Mouse (Mus musculus) MEL (cell line): ENCODE measurements around the gene Dcaf4. TPM values are rescaled to one million over a fixed set of nuclear protein-coding genes. Genes with fewer than 3 reads are reported as not detected.

ENCODE experiments used
- DNase-seq: peaks from one replicate; pipeline ENCODE4 v3.0.0; 2011; ENCODE audit warnings: low read depth, low spot score
- H3K27ac ChIP-seq: 2 replicates; pipeline ENCODE4 v1.5.1; 2012; ENCODE audit warnings: low read depth, mild to moderate bottlenecking, control low read depth, low read length, moderate library complexity; ENCODE audit not compliant: control insufficient read depth
- H3K27me3 ChIP-seq, 2 experiments: fragments of 150-350 bp in 1 of 2; sonication (generic) in 1 of 2; 2 replicates each; pipeline ENCODE4 v1.6.1; 2012; ENCODE audit warnings: low read length in 2 of 2, mild to moderate bottlenecking in 2 of 2, improper control_type of control experiment in 1 of 2, moderate library complexity in 1 of 2; ENCODE audit not compliant: insufficient read depth in 2 of 2, control insufficient read depth in 1 of 2
- H3K36me3 ChIP-seq, 2 experiments: 2 replicates each; pipeline ENCODE4 v1.6.1; 2012 to 2014; ENCODE audit warnings: low read length in 2 of 2, improper control_type of control experiment in 1 of 2, inconsistent platforms in 1 of 2, mild to moderate bottlenecking in 1 of 2; ENCODE audit not compliant: insufficient read depth in 2 of 2, control insufficient read depth in 1 of 2
- H3K4me1 ChIP-seq, 2 experiments: fragments of 150-350 bp in 1 of 2; sonication (generic) in 1 of 2; 2 replicates each; pipeline ENCODE4 v1.6.1; 2012; ENCODE audit warnings: low read length in 2 of 2, improper control_type of control experiment in 1 of 2, mild to moderate bottlenecking in 1 of 2; ENCODE audit not compliant: insufficient read depth in 2 of 2, control insufficient read depth in 1 of 2
- H3K4me3 ChIP-seq, 2 experiments: fragments of 150-350 bp in 1 of 2; sonication (generic) in 1 of 2; 2 replicates each; pipeline ENCODE4 v1.5.1; 2012; ENCODE audit warnings: low read depth in 2 of 2, low read length in 2 of 2, mild to moderate bottlenecking in 2 of 2, moderate library complexity in 2 of 2, control low read depth in 1 of 2, improper control_type of control experiment in 1 of 2; ENCODE audit not compliant: control insufficient read depth in 1 of 2, insufficient read depth in 1 of 2
- H3K79me2 ChIP-seq: 2 replicates; pipeline ENCODE4 v1.6.1; 2012; ENCODE audit warnings: mild to moderate bottlenecking, low read length, moderate library complexity; ENCODE audit not compliant: control insufficient read depth, poor library complexity, insufficient read depth
- H3K9ac ChIP-seq: 2 replicates; pipeline ENCODE4 v1.6.1; 2012; ENCODE audit warnings: low read depth, mild to moderate bottlenecking, control low read depth, low read length, moderate library complexity; ENCODE audit not compliant: control insufficient read depth, poor library complexity, severe bottlenecking
- H3K9me3 ChIP-seq: fragments of 150-350 bp; sonication (generic); replicated peaks from 2 replicates; pipeline ENCODE4 v1.6.1; 2012; ENCODE audit warnings: mild to moderate bottlenecking, low read length, improper control_type of control experiment, moderate library complexity; ENCODE audit not compliant: insufficient read depth
- BHLHE40 ChIP-seq: IDR thresholded peaks from 2 replicates; pipeline ENCODE4 v1.6.1; 2012; ENCODE audit warnings: low read depth, mild to moderate bottlenecking, inconsistent platforms, low read length, improper control_type of control experiment, borderline replicate concordance
- CHD1 ChIP-seq: IDR thresholded peaks from 2 replicates; pipeline ENCODE4 v1.6.1; 2012; ENCODE audit warnings: low read depth, mild to moderate bottlenecking, inconsistent platforms, low read length, improper control_type of control experiment
- CHD2 ChIP-seq: IDR thresholded peaks from 2 replicates; pipeline ENCODE4 v1.6.1; 2011; ENCODE audit warnings: low read length, improper control_type of control experiment
- CTCF ChIP-seq, 3 experiments: IDR thresholded peaks in 2 of 3; conservative IDR thresholded peaks in 1 of 3; 2 replicates each; pipeline ENCODE4 v1.5.1; 2011 to 2012; ENCODE audit warnings: low read length in 3 of 3, low read depth in 2 of 3, mild to moderate bottlenecking in 2 of 3, improper control_type of control experiment in 1 of 3, inconsistent platforms in 1 of 3, mixed read lengths in 1 of 3, moderate library complexity in 1 of 3; ENCODE audit not compliant: control insufficient read depth in 1 of 3, insufficient read depth in 1 of 3, poor library complexity in 1 of 3, severe bottlenecking in 1 of 3
- E2F4 ChIP-seq: IDR thresholded peaks from 2 replicates; pipeline ENCODE4 v1.6.1; 2011; ENCODE audit warnings: low read depth, low read length, improper control_type of control experiment, borderline replicate concordance
- ELF1 ChIP-seq: IDR thresholded peaks from 2 replicates; pipeline ENCODE4 v1.6.1; 2014; ENCODE audit warnings: low read depth, mild to moderate bottlenecking, inconsistent platforms, low read length, improper control_type of control experiment, moderate library complexity
- EP300 ChIP-seq, 2 experiments: IDR thresholded peaks; 2 replicates each; pipeline ENCODE4 v1.6.1; 2011; ENCODE audit warnings: improper control_type of control experiment in 2 of 2, low read length in 2 of 2, low read depth in 1 of 2, mild to moderate bottlenecking in 1 of 2
- ETS1 ChIP-seq: IDR thresholded peaks from 2 replicates; pipeline ENCODE4 v1.6.1; 2012; ENCODE audit warnings: low read depth, mild to moderate bottlenecking, inconsistent platforms, low read length, improper control_type of control experiment, moderate library complexity
- GABPA ChIP-seq: IDR thresholded peaks from 2 replicates; pipeline ENCODE4 v1.6.1; 2012; ENCODE audit warnings: low read depth, mild to moderate bottlenecking, inconsistent platforms, low read length, improper control_type of control experiment, moderate library complexity
- GATA1 ChIP-seq: IDR thresholded peaks from 2 replicates; pipeline ENCODE4 v1.6.1; 2011; ENCODE audit warnings: low read depth, low read length, improper control_type of control experiment
- HCFC1 ChIP-seq: IDR thresholded peaks from 2 replicates; pipeline ENCODE4 v1.6.1; 2012; ENCODE audit warnings: low read depth, mild to moderate bottlenecking, inconsistent platforms, low read length, improper control_type of control experiment, moderate library complexity
- JUND ChIP-seq: IDR thresholded peaks from 2 replicates; pipeline ENCODE4 v1.6.1; 2011; ENCODE audit warnings: low read depth, mild to moderate bottlenecking, improper control_type of control experiment, low read length
- KAT2A ChIP-seq: conservative IDR thresholded peaks from 2 replicates; pipeline ENCODE4 v1.6.1; 2012; ENCODE audit warnings: low read depth, low read length, improper control_type of control experiment, inconsistent platforms
- MAFK ChIP-seq: IDR thresholded peaks from 2 replicates; pipeline ENCODE4 v1.6.1; 2011; ENCODE audit warnings: low read depth, mild to moderate bottlenecking, low read length, improper control_type of control experiment, borderline replicate concordance
- MAX ChIP-seq: IDR thresholded peaks from 2 replicates; pipeline ENCODE4 v1.6.1; 2011; ENCODE audit warnings: low read length, improper control_type of control experiment
- MAZ ChIP-seq: IDR thresholded peaks from 2 replicates; pipeline ENCODE4 v1.6.1; 2012; ENCODE audit warnings: low read depth, mild to moderate bottlenecking, inconsistent platforms, low read length, improper control_type of control experiment
- MEF2A ChIP-seq: IDR thresholded peaks from 2 replicates; pipeline ENCODE4 v1.6.1; 2014; ENCODE audit warnings: low read depth, mild to moderate bottlenecking, inconsistent platforms, low read length, improper control_type of control experiment; ENCODE audit not compliant: poor library complexity, insufficient replicate concordance, severe bottlenecking; ENCODE audit errors: extremely low read depth
- MXI1 ChIP-seq: IDR thresholded peaks from 2 replicates; pipeline ENCODE4 v1.6.1; 2011; ENCODE audit warnings: mild to moderate bottlenecking, low read depth, low read length, improper control_type of control experiment
- MYB ChIP-seq: IDR thresholded peaks from 2 replicates; pipeline ENCODE4 v1.6.1; 2011; ENCODE audit warnings: mild to moderate bottlenecking, low read depth, low read length, improper control_type of control experiment
- MYC ChIP-seq: IDR thresholded peaks from 2 replicates; pipeline ENCODE4 v1.6.1; 2011; ENCODE audit warnings: low read depth, mild to moderate bottlenecking, low read length, improper control_type of control experiment, moderate library complexity
- NELFE ChIP-seq: IDR thresholded peaks from 2 replicates; pipeline ENCODE4 v1.6.1; 2011; ENCODE audit warnings: low read depth, low read length, improper control_type of control experiment
- NRF1 ChIP-seq: IDR thresholded peaks from 2 replicates; pipeline ENCODE4 v1.6.1; 2014; ENCODE audit warnings: low read depth, mild to moderate bottlenecking, inconsistent platforms, low read length, improper control_type of control experiment, moderate library complexity; ENCODE audit not compliant: poor library complexity, insufficient read depth, severe bottlenecking
- POLR2A ChIP-seq, 2 experiments: IDR thresholded peaks; 2 replicates each; pipeline ENCODE4 v1.6.1; 2011 to 2012; ENCODE audit warnings: low read length in 2 of 2, mild to moderate bottlenecking in 2 of 2, control low read depth in 1 of 2, improper control_type of control experiment in 1 of 2, low read depth in 1 of 2, moderate library complexity in 1 of 2; ENCODE audit not compliant: control insufficient read depth in 1 of 2, insufficient read depth in 1 of 2, poor library complexity in 1 of 2
- POLR2AphosphoS2 ChIP-seq: IDR thresholded peaks from 2 replicates; pipeline ENCODE4 v1.6.1; 2011; ENCODE audit warnings: low read length, improper control_type of control experiment
- POLR2AphosphoS5 ChIP-seq: IDR thresholded peaks from 2 replicates; pipeline ENCODE4 v1.6.1; 2012; ENCODE audit warnings: low read depth, borderline replicate concordance, mild to moderate bottlenecking, inconsistent platforms, low read length, moderate library complexity, mixed read lengths
- RAD21 ChIP-seq: IDR thresholded peaks from 2 replicates; pipeline ENCODE4 v1.6.1; 2011; ENCODE audit warnings: mild to moderate bottlenecking, low read depth, low read length, improper control_type of control experiment
- RCOR1 ChIP-seq: IDR thresholded peaks from 2 replicates; pipeline ENCODE4 v1.6.1; 2012; ENCODE audit warnings: low read depth, mild to moderate bottlenecking, inconsistent platforms, low read length, improper control_type of control experiment
- SIN3A ChIP-seq: IDR thresholded peaks from 2 replicates; pipeline ENCODE4 v1.6.1; 2012; ENCODE audit warnings: low read length, improper control_type of control experiment, inconsistent platforms
- SMC3 ChIP-seq: IDR thresholded peaks from 2 replicates; pipeline ENCODE4 v1.6.1; 2011; ENCODE audit warnings: low read depth, low read length, improper control_type of control experiment
- TAL1 ChIP-seq: IDR thresholded peaks from 2 replicates; pipeline ENCODE4 v1.6.1; 2012; ENCODE audit warnings: mild to moderate bottlenecking, inconsistent platforms, low read length, moderate library complexity, mixed read lengths
- TBP ChIP-seq: IDR thresholded peaks from 2 replicates; pipeline ENCODE4 v1.8.0; 2011; ENCODE audit warnings: low read depth, low read length, improper control_type of control experiment
- TCF12 ChIP-seq: IDR thresholded peaks from 2 replicates; pipeline ENCODE4 v1.6.1; 2014; ENCODE audit warnings: low read depth, mild to moderate bottlenecking, inconsistent platforms, low read length, improper control_type of control experiment, moderate library complexity
- UBTF ChIP-seq: IDR thresholded peaks from 2 replicates; pipeline ENCODE4 v1.6.1; 2012; ENCODE audit warnings: low read depth, mild to moderate bottlenecking, inconsistent platforms, low read length, improper control_type of control experiment, moderate library complexity, borderline replicate concordance; ENCODE audit not compliant: insufficient read depth
- USF1 ChIP-seq: IDR thresholded peaks from 2 replicates; pipeline ENCODE4 v1.6.1; 2014; ENCODE audit warnings: low read depth, mild to moderate bottlenecking, inconsistent platforms, low read length, improper control_type of control experiment, moderate library complexity
- USF2 ChIP-seq, 2 experiments: IDR thresholded peaks; 2 replicates each; pipeline ENCODE4 v1.6.1; 2011 to 2012; ENCODE audit warnings: improper control_type of control experiment in 2 of 2, low read length in 2 of 2, borderline replicate concordance in 1 of 2, inconsistent platforms in 1 of 2, low read depth in 1 of 2, mild to moderate bottlenecking in 1 of 2; ENCODE audit not compliant: insufficient read depth in 1 of 2
- ZC3H11A ChIP-seq: IDR thresholded peaks from 2 replicates; pipeline ENCODE4 v1.6.1; 2012; ENCODE audit warnings: low read depth, mild to moderate bottlenecking, inconsistent platforms, low read length, improper control_type of control experiment
- ZKSCAN1 ChIP-seq: IDR thresholded peaks from 2 replicates; pipeline ENCODE4 v1.6.1; 2012; ENCODE audit warnings: low read depth, mild to moderate bottlenecking, inconsistent platforms, low read length, improper control_type of control experiment, moderate library complexity
- ZMIZ1 ChIP-seq: IDR thresholded peaks from 2 replicates; pipeline ENCODE4 v1.6.1; 2012; ENCODE audit warnings: low read depth, mild to moderate bottlenecking, inconsistent platforms, low read length, improper control_type of control experiment, moderate library complexity
- ZNF384 ChIP-seq: IDR thresholded peaks from 2 replicates; pipeline ENCODE4 v1.6.1; 2012; ENCODE audit warnings: low read depth, mild to moderate bottlenecking, inconsistent platforms, low read length, improper control_type of control experiment
- polyA plus RNA-seq, 2 experiments: library from polyadenylated mRNA; stranded (reverse) in 1 of 2; unstranded in 1 of 2; fragments of >175 nt in 1 of 2; fragments of >200 nt in 1 of 2; gene quantifications; 2 replicates each; pipeline versions ENCODE4 v1.2.1 to v1.2.4; 2012; ENCODE audit warnings: low replicate concordance in 2 of 2, low read depth in 1 of 2; ENCODE audit not compliant: insufficient read length in 2 of 2, insufficient read depth in 1 of 2, missing spikeins in 1 of 2
- total RNA-seq: library from RNA; depleted of rRNA; stranded (reverse); fragments of 300-350 nt; gene quantifications from 2 replicates; pipeline ENCODE4 v1.2.3, GENCODE M21; 2012

Gene Dcaf4
- total and polyA plus RNA-seq, 3 experiments = 25.7 to 35.9 TPM; not detected in 1

DNA sequence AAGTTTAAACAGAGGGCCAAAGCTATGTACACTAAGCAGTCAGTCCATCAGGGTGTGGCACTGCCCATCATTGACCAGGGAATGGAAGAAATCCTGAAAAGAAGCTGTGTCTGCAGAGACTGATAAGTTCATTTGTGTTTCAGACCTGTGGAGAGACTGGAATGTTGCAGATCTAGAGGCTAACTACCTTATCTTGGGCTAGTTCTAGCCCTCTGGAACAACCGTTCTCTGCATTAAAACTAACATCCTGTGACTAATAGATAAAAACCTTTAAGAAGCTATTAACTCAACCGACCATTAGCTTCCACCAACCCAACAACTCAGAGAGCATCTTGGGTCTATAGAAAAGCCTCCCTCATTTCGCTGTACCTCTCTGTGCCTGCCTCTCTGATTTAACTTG lies 2.7 kb upstream of the Dcaf4 start:
- Histone ChIP-seq H3K4me1 (peaks cover 23 to 24% of the 10 kb centered on the region in 2 experiments), H3K27me3 (no peaks in the 10 kb centered on the region)

DNA sequence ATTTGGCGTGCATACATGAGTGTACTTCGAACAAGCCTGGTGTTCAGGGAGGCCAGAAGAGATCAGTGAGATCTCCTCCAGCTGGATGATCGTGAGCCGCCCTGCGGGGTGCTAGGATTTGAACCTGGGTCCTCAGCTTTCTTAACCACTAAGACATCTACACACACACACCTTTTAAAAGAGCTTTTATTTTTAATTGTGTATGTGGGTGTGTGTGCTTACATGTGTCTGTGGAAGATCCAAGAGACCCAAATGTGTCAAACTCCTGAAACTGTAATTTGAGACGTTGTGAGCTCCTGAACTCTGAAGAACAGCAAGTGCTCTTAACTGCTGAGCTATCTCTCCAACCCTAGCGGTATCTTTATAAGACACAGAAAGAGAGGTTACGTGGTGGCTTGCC lies 817 bp downstream of the Dcaf4 start:
- Histone ChIP-seq H3K27me3 (no peaks in the 10 kb centered on the region), H3K36me3 (peaks cover 0 to 24% of the 10 kb centered on the region in 2 experiments; a peak in 2 of 4 replicates), H3K79me2 (peaks cover 1% of the 10 kb centered on the region), H3K27ac (no peak overlapping the region; the same call in none of the 2 replicates), H3K9ac (peak overlapping the region; percentile 60), H3K9me3 (no peaks in the 10 kb centered on the region), H3K4me3 (peak overlapping the region; percentile 69 to 79), H3K4me1 (peaks cover 19 to 23% of the 10 kb centered on the region in 2 experiments)
- TF ChIP-seq MXI1 (0 out of 2 replicates have a peak, but pooled peaks have one; percentile 4), SMC3 (no peak), NELFE (no peak), ZNF384 (no peak)
- peak; percentile 73 for DNase-seq

More for the DNA sequence above, 2.7 kb upstream of the Dcaf4 start:
- Histone ChIP-seq H3K9me3 (no peaks in the 10 kb centered on the region), H3K36me3 (peaks cover 0 to 28% of the 10 kb centered on the region in 2 experiments; a peak in 2 of 4 replicates), H3K4me3 (no peak overlapping the region), H3K9ac (no peak overlapping the region), H3K27ac (peak overlapping the region; percentile 31; the same call in 1 of the 2 replicates), H3K79me2 (peaks cover 1% of the 10 kb centered on the region)
- TF ChIP-seq MYC (no peak), MEF2A (no peak), ZC3H11A (no peak), ZNF384 (no peak), CHD1 (no peak), TBP (no peak), BHLHE40 (no peak), NRF1 (no peak), HCFC1 (no peak), GABPA (no peak), E2F4 (no peak), SIN3A (no peak), CTCF (IDR thresholded peaks at IDR 0.05 in 2 of 3, conservative IDR thresholded peaks at IDR 0.05 in 1 of 3; ENCODE audit: control insufficient read depth in 1 of 3, insufficient read depth in 1 of 3, low read depth in 2 of 3, low read length in 3 of 3, poor library complexity in 1 of 3, severe bottlenecking in 1 of 3) (no peak), UBTF (no peak), MAZ (no peak), NELFE (no peak), POLR2A (IDR thresholded peaks at IDR 0.05; ENCODE audit: control insufficient read depth in 1 of 2, insufficient read depth in 1 of 2, low read depth in 1 of 2, low read length in 2 of 2, poor library complexity in 1 of 2) (no peak), MAX (no peak), USF1 (no peak), ZMIZ1 (no peak), TAL1 (peak; percentile 80), MYB (peak; percentile 74), USF2 (IDR thresholded peaks at IDR 0.05; ENCODE audit: borderline replicate concordance in 1 of 2, insufficient read depth in 1 of 2, low read depth in 1 of 2, low read length in 2 of 2) (no peak), MXI1 (no peak), KAT2A (no peak), ZKSCAN1 (no peak), EP300 (IDR thresholded peaks at IDR 0.05; ENCODE audit: low read depth in 1 of 2, low read length in 2 of 2) (peak; percentile 87 to 90), POLR2AphosphoS2 (no peak), TCF12 (peak; percentile 73), ETS1 (no peak), CHD2 (no peak), MAFK (no peak), JUND (no peak), RAD21 (no peak), ELF1 (no peak), GATA1 (peak; percentile 90), POLR2AphosphoS5 (no peak), SMC3 (no peak), RCOR1 (no peak)
- DNase-seq = peak; percentile 67
